Mouse (Mus musculus) stomach, embryonic 16.5 days (tissue): ENCODE results near the gene 4430402I18Rik. TPM values are rescaled to one million over a fixed set of nuclear protein-coding genes. Genes with fewer than 3 reads are reported as not detected.
"Not testable (repeated sequence)": the region's sequence is repeated elsewhere in the genome, so short reads cannot be mapped to it uniquely, and the experiment has no call there.

Source experiments
- ATAC-seq: fragments of 200-750 bp; cut with Nextera tagmentation; 2 replicates; pipeline ENCODE4 v1.8.0; 2017; ENCODE audit warnings: moderate number of reproducible peaks, moderate TSS enrichment; ENCODE audit not compliant: insufficient read depth, low FRiP score
- H3K27ac ChIP-seq: fragments of 300-500 bp; sonication (generic); 2 replicates; pipeline ENCODE4 v1.5.1; 2014; ENCODE audit warnings: low read length
- H3K27me3 ChIP-seq: fragments of 300-500 bp; sonication (generic); 2 replicates; pipeline ENCODE4 v1.6.1; 2014; ENCODE audit warnings: low read length, control low read depth, mixed read lengths; ENCODE audit not compliant: control insufficient read depth, insufficient read depth
- H3K36me3 ChIP-seq: fragments of 300-500 bp; sonication (generic); 2 replicates; pipeline ENCODE4 v1.6.1; 2014; ENCODE audit warnings: low read length; ENCODE audit not compliant: control insufficient read depth, insufficient read depth
- H3K4me1 ChIP-seq: fragments of 300-500 bp; sonication (generic); 2 replicates; pipeline ENCODE4 v1.6.1; 2014; ENCODE audit warnings: low read length, control low read depth, mixed read lengths; ENCODE audit not compliant: control insufficient read depth, insufficient read depth
- H3K4me2 ChIP-seq: fragments of 300-500 bp; sonication (generic); 2 replicates; pipeline ENCODE4 v1.6.1; 2014; ENCODE audit warnings: low read depth, low read length, mixed read lengths
- H3K4me3 ChIP-seq: fragments of 300-500 bp; sonication (generic); replicated peaks from 2 replicates; pipeline ENCODE4 v1.5.1; 2014; ENCODE audit warnings: mild to moderate bottlenecking, low read length
- H3K9ac ChIP-seq: fragments of 300-500 bp; sonication (generic); 2 replicates; pipeline ENCODE4 v1.6.1; 2014; ENCODE audit warnings: low read length
- H3K9me3 ChIP-seq: fragments of 300-500 bp; sonication (generic); replicated peaks from 2 replicates; pipeline ENCODE4 v1.6.1; 2016; ENCODE audit warnings: low read length, control low read depth; ENCODE audit not compliant: control insufficient read depth
- WGBS: fragments of 180-500 bp; shearing (Covaris S2); extraction: QIAGEN DNeasy Blood & Tissue Kit; methylation state at CpG from one replicate; pipeline ENCODE4 v1.1.7; 2014; 5-methylcytosine and 5-hydroxymethylcytosine counted together
- polyA plus RNA-seq: library from polyadenylated mRNA; unstranded; fragments of >200 nt; fragmentation: Nextera tagmentation; extraction: Ambion mirVana; gene quantifications from 2 replicates; pipeline ENCODE4 v1.2.1, GENCODE M21; 2015

The 4430402I18Rik gene
- polyA plus RNA-seq, 1 experiment from 2014 or later, result 0.74 TPM

DNA sequence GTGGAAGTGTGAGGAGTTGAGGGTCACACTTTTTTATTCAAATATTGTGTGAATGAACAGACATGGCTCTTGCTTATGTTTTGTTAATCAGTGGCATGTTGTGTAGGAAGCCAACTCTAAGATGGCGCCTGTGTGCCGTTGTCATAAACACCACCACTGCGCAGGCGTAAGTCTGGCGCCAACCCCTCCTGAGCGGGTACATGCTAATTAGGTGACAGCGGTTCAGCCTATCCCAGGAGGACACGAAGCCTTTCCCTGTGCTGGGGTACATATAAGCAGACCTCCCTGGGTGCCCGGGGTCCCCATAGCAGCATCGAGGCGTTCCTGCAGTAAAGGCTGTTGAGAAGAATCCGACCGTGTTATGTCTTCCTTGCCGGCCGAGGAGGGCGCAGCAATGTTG lies 32.7 kb upstream of the 4430402I18Rik start:
- WGBS, result 96% methylated on average over 16 of the region's 16 CpGs
- not testable (repeated sequence) for H3K27ac ChIP-seq, ATAC-seq, H3K27me3 ChIP-seq, H3K4me3 ChIP-seq, H3K9ac ChIP-seq, H3K4me1 ChIP-seq, H3K4me2 ChIP-seq, H3K9me3 ChIP-seq
- peaks cover 16% of the 10 kb centered on the region for H3K36me3 ChIP-seq

DNA sequence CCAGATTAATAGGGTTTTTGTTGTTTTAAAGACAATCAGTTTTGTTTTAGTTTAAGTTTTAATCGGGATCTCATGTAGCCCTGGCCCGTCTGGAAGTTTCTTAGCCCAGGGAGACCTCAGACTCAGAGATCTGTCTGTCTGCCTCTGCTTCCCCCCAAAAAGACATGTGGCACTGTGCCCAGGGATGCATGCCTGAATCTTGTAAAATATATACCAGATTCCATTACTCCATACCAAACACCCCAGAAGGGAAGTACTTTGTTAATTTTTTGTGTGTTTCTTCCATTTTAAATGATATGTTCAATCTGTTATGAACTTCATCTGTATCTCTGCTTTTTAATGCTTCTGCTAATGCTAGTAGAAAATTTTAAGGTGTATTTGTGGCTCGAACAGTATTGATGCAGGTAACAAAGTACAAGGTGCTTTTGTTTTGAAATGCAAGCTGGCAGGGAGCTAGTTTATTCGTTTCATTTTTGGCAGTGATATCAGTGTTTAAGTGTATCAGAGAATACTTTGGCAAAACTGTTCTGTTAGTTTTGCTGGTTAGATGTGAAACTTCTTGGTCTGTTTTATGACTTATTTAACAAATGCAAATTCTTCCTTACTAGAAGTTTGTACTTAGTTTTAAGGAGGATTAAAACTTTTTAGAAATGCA lies 30.5 kb upstream of the 4430402I18Rik start:
- Histone ChIP-seq H3K36me3 (peaks cover 22% of the 10 kb centered on the region), H3K9ac (no peak overlapping the region), H3K4me2 (no peak overlapping the region), H3K4me1 (no peaks in the 10 kb centered on the region), H3K9me3 (no peaks in the 10 kb centered on the region), H3K27me3 (no peaks in the 10 kb centered on the region), H3K27ac (no peak overlapping the region), H3K4me3 (no peak overlapping the region)
- ATAC-seq, result no peak
- WGBS, result 75% methylated on average over 4 of the region's 4 CpGs

DNA sequence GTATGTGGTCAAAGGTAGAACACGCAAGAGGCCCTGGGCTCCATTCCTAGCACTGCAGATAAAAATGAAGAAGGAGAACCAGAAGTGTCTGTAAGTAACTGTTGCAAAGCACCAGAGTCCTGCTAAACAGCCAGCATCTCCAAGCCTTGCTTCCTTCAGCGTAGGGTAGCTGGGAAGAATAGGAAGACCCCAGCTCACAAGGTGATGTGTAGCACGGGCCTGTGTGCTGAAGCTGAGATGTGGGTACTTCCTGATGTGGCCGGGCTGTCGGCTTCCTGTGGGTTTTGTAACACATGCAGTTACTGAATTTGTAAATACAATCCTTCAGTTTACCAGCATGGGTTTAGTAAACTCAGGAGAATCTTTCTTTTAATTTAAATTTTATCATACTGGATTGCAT lies 27.8 kb upstream of the 4430402I18Rik start:
- Histone ChIP-seq H3K4me3 (no peak overlapping the region), H3K4me1 (peaks cover 9% of the 10 kb centered on the region; the same call in 1 of the 2 replicates), H3K9ac (no peak overlapping the region), H3K9me3 (no peaks in the 10 kb centered on the region), H3K4me2 (no peak overlapping the region), H3K36me3 (peaks cover 22% of the 10 kb centered on the region), H3K27me3 (no peaks in the 10 kb centered on the region), H3K27ac (peak overlapping the region; percentile 64; the same call in 1 of the 2 replicates)
- ATAC-seq, result no peak
- WGBS, result 83% methylated on average over 5 of the region's 5 CpGs

DNA sequence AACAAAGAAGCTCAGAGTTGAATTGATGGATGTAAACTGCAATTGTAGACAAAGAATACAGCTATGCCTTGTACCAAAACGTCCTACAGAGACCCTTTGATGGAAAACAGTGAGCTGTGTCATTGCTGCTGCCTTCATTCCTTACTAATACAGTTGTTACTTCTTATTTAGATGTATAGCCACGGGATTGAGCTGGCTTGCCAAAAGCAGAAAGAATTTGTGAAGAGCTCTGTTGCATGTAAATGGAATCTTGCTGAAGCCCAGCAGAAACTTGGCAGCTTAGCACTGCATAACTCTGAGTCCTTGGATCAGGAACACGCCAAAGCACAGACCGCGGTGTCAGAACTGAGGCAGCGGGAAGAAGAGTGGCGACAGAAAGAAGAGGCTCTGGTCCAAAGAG lies 27.3 kb upstream of the 4430402I18Rik start:
- WGBS, result 76% methylated on average over 7 of the region's 7 CpGs
- H3K27ac ChIP-seq, result peak overlapping the region; percentile 64; the same call in 1 of the 2 replicates
- no peak overlapping the region for H3K9ac ChIP-seq
- H3K9me3 ChIP-seq, result no peaks in the 10 kb centered on the region
- H3K27me3 ChIP-seq, result no peaks in the 10 kb centered on the region
- H3K36me3 ChIP-seq, result peaks cover 17% of the 10 kb centered on the region
- ATAC-seq, result no peak
- H3K4me2 ChIP-seq, result no peak overlapping the region
- H3K4me1 ChIP-seq, result peaks cover 9% of the 10 kb centered on the region; the same call in 1 of the 2 replicates
- H3K4me3 ChIP-seq, result no peak overlapping the region

DNA sequence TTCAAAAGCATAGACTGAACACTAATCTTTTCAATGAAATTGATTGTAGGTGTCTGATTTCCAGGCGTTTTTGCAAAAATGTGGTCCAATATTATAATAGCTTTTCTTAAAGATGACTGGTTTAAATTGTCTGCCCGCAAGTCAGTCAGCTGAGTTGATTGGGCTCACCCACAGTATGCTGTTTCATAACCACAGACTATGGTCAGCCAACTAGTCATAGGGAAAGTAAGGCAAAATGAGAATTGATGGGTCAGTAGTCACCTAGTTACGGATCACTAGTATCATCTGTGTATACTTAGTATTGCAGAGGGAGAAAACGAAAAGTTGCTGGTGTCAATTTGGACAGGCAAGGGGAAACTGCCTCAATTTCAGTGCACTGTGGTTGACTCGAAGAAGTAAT lies 23.8 kb upstream of the 4430402I18Rik start:
- Histone ChIP-seq H3K4me3 (peak overlapping the region; percentile 98), H3K4me1 (peaks cover 9% of the 10 kb centered on the region; the same call in 1 of the 2 replicates), H3K9ac (peak overlapping the region; percentile 91), H3K9me3 (no peaks in the 10 kb centered on the region), H3K36me3 (peaks cover 15% of the 10 kb centered on the region), H3K4me2 (peak overlapping the region; percentile 81), H3K27me3 (no peaks in the 10 kb centered on the region), H3K27ac (no peak overlapping the region)
- no peak for ATAC-seq
- 62% methylated on average over 5 of the region's 5 CpGs for WGBS

DNA sequence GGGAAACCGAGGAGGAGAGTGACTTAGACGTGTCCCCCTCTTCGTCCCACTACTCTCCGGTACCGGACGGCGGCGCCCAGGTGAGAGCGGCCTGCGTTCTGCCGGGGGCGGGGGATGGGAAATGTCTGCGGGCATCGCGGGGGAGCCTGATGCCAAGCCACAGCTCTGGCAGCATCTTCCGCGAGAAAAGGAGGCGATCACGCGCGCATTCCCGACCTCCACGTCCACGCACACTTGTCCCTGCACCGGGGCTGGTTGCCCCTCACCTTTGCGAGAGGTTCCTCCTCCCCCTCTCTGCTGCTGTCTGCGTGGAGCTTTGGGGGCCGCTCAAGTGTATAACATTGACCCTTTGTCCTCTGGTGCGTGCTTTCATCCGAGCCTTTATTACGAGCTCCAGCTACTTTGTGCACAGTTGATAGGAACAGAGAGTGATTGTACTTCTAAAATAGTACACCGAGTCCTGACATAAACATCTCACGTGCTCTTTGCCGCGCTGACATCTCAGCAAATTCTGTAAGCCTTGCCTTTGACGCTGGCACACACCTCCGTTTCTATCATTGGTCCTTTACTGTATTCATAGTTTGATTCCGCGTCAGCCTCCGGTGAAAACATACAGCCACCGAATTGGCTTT lies 23.1 kb upstream of the 4430402I18Rik start:
- Histone ChIP-seq H3K4me3 (peak overlapping the region; percentile 98), H3K27ac (peak overlapping the region; percentile 91), H3K27me3 (no peaks in the 10 kb centered on the region), H3K4me2 (peak overlapping the region; percentile 81), H3K4me1 (peaks cover 9% of the 10 kb centered on the region; the same call in 1 of the 2 replicates), H3K9me3 (no peaks in the 10 kb centered on the region), H3K9ac (peak overlapping the region; percentile 91), H3K36me3 (peaks cover 14% of the 10 kb centered on the region)
- no peak for ATAC-seq
- whole genome bisulfite sequencing, result under 1% methylated on average over 41 of the region's 41 CpGs

DNA sequence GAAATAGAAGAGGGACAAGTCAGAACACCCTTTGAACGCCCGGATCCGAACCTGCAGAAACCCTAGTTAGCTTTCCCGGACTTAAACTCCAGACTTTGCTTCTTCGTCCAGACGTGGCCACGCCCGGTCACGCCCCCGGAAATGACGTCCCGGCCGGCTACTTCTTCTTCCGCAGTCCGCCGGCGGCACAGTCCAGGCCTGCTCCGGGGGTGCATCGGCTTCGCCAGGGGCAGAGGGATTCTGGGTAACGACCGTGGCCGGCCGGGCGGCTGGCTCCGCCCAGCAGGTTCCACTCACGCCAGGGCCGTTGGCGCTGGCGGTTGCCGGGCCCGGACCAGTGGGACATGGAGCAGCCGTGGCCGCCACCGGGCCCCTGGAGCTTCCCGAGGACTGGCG lies 22.6 kb upstream of the 4430402I18Rik start, which contains the start of gene Cdc37l1:
TSS of gene Cdc37l1 (plus strand) at position 159 of the 396 bp plus-strand sequence.
- Histone ChIP-seq H3K27me3 (no peaks in the 10 kb centered on the region), H3K4me2 (peak within 1 kb of the TSS; percentile 81), H3K4me1 (peaks cover 9% of the 10 kb centered on the region; the same call in 1 of the 2 replicates), H3K36me3 (peaks cover 9% of the 10 kb centered on the region), H3K27ac (peak within 1 kb of the TSS; percentile 91), H3K4me3 (peak within 1 kb of the TSS; percentile 98), H3K9ac (peak within 1 kb of the TSS; percentile 91), H3K9me3 (no peaks in the 10 kb centered on the region)
- ATAC-seq, result peak; percentile 97
- WGBS, result under 1% methylated on average over 36 of the region's 37 CpGs

DNA sequence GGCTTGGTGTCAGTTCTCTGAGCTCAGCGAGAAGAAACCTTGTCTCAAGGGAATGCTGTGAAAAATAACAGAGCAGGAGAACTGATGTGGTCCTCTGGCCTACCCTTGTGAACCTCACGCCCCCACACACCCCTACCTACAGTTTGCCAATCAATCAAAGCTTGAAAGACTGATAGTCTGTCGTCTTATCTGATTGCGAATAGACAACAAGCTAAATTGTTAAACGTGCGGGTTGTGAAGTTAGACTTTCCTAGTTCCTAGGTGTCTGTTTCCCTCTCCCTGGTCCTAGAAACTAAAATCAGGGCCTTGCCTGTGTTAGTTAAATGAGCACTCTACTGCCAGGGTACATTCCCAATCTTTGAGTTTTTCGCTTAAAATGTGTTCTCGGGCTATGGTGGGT lies 21.9 kb upstream of the 4430402I18Rik start:
- peak overlapping the region; percentile 81 for H3K4me2 ChIP-seq
- H3K9ac ChIP-seq, result peak overlapping the region; percentile 91
- H3K4me1 ChIP-seq, result peaks cover 9% of the 10 kb centered on the region; the same call in 1 of the 2 replicates
- peak overlapping the region; percentile 98 for H3K4me3 ChIP-seq
- 35% methylated on average over 8 of the region's 8 CpGs for WGBS
- no peaks in the 10 kb centered on the region for H3K9me3 ChIP-seq
- H3K27me3 ChIP-seq, result no peaks in the 10 kb centered on the region
- no peak for ATAC-seq
- peak overlapping the region; percentile 91 for H3K27ac ChIP-seq
- H3K36me3 ChIP-seq, result peaks cover 7% of the 10 kb centered on the region

DNA sequence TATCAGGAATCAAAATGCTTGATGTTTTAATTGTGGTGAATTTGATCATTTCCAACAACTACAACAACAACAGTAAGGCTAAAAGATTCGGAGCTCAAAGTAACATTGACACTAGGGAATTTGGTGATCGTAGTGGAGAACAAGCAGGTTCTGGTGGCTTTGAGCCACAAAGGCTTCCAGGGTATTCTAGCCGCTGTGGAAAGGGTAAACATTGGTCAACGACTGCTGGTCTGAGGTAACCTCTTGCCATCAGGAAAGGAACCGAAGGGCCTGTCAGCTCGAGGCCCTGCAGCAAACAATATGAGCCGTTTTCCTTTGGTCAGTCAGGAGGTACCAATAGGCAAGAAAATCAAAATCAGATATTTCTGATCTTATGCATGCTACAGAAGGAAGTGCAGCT lies 15.0 kb upstream of the 4430402I18Rik start:
- WGBS, result 56% methylated on average over 7 of the region's 7 CpGs
- no peak overlapping the region for H3K9ac ChIP-seq
- H3K4me3 ChIP-seq, result no peak overlapping the region
- H3K27me3 ChIP-seq, result no peaks in the 10 kb centered on the region
- H3K36me3 ChIP-seq, result no peaks in the 10 kb centered on the region
- H3K4me2 ChIP-seq, result no peak overlapping the region
- no peaks in the 10 kb centered on the region for H3K4me1 ChIP-seq
- no peak for ATAC-seq
- H3K9me3 ChIP-seq, result no peaks in the 10 kb centered on the region
- no peak overlapping the region for H3K27ac ChIP-seq
